Mouse (Mus musculus): ENCODE data around the gene 4933427D14Rik. TPM values are rescaled to one million over a fixed set of nuclear protein-coding genes. Genes with fewer than 3 reads are reported as not detected.

The 4933427D14Rik gene
- total RNA-seq, 1 experiment from 2014 or later, result 40.3 TPM

GRCm38 (mm10) chr11:72130021-72130420 lies 77.2 kb downstream of the 4933427D14Rik start:
- no peak for ATAC-seq (replicated peaks in 1 of 2; ENCODE audit: insufficient read depth in 1 of 2, low FRiP score in 2 of 2, low TSS enrichment in 1 of 2, low read depth in 1 of 2, poor library complexity in 2 of 2, severe bottlenecking in 2 of 2)

DNA sequence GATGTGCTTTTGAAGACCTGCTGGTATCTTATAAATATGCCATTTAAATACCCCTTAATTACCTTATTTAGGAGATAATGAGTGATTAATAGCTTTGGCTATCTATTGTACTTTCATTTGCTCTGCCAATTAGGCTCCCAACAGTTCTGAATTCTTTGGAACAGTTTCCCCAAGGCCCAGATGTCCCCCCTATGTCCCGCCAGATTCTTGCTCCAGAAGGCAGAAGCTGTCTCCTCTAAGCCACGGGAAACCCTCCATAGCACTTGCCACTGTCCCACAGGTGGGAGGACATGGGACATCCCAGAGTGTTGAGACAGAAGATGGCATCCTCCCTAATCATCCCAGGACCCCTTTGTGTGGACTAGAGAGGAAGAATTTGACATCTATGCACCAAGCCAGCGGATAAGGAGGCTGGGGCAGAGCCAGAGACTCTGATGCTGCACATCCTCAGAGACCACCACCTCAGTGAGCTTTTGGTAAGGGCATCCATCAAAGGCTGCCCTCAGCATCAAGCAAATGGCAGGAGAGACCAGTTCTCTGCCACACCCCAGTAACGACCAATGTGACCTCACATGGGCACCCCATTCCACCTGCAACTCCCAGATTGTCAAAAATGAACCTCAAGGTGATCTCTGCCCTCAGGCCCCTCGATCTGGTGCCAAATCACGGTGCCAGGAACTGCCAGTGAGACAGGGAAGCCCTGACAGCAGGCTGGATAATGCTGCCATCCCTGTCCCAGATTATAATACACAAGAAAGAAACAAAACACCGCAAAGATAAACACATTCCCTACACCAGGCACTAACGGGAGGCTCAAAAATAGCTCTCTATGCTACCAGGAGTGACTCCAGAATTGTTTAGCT lies 78.0 kb downstream of the 4933427D14Rik start:
- no peak for ATAC-seq (replicated peaks in 1 of 2; ENCODE audit: insufficient read depth in 1 of 2, low FRiP score in 2 of 2, low TSS enrichment in 1 of 2, low read depth in 1 of 2, poor library complexity in 2 of 2, severe bottlenecking in 2 of 2)

GRCm38 (mm10) chr11:72127450-72128189 lies 79.6 kb downstream of the 4933427D14Rik start:
- ATAC-seq (replicated peaks in 1 of 2; ENCODE audit: insufficient read depth in 1 of 2, low FRiP score in 2 of 2, low TSS enrichment in 1 of 2, low read depth in 1 of 2, poor library complexity in 2 of 2, severe bottlenecking in 2 of 2), result no peak

DNA sequence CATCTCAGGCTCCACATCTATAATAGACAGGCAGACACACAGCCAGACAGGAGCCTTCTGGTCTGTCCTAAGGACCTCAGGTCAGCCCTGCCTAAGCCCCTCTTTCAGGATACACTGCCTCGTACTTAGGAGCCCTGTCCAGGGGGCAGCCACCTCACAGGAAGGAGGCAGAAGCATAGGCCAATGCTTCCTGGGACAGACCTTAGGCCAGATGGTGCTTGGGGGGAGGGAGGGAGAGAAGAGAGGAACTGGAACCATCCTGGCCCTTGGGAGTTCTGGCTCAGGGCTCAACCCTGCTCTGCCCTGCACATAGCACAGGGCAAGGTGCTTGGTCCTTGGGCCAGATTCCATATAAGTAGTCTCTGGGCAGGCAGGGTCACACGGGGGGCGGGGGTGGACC lies 81.5 kb downstream of the 4933427D14Rik start:
- no peak for ATAC-seq (replicated peaks in 1 of 2; ENCODE audit: insufficient read depth in 1 of 2, low FRiP score in 2 of 2, low TSS enrichment in 1 of 2, low read depth in 1 of 2, poor library complexity in 2 of 2, severe bottlenecking in 2 of 2)

- no peak for ATAC-seq (replicated peaks in 1 of 2; ENCODE audit: insufficient read depth in 1 of 2, low FRiP score in 2 of 2, low TSS enrichment in 1 of 2, low read depth in 1 of 2, poor library complexity in 2 of 2, severe bottlenecking in 2 of 2)
These were observed 83.7 kb downstream of the 4933427D14Rik start for GRCm38 (mm10) chr11:72123531-72123930.

DNA sequence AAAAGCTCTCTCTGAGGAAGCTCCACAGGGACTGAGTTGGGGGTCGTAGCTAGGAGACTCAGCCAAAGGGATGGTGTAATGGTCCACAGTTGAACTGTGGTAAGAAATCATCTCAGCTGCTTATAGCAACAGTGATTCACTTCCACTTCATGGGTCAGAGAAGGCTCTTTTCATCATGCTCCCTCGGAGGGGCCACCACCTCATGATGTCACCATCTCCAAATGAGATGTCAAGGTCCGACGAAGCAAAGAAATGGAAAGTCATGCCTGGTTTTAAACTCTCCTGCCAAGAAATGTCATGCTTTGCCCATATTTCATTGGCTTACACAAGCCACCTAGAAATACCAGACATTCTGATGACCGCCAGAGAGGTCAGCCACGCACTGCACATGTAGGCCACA lies 86.9 kb downstream of the 4933427D14Rik start:
- ATAC-seq (replicated peaks in 1 of 2; ENCODE audit: insufficient read depth in 1 of 2, low FRiP score in 2 of 2, low TSS enrichment in 1 of 2, low read depth in 1 of 2, poor library complexity in 2 of 2, severe bottlenecking in 2 of 2), result no peak

GRCm38 (mm10) chr11:72118630-72119029 lies 88.6 kb downstream of the 4933427D14Rik start:
- no peak for ATAC-seq (replicated peaks in 1 of 2; ENCODE audit: insufficient read depth in 1 of 2, low FRiP score in 2 of 2, low TSS enrichment in 1 of 2, low read depth in 1 of 2, poor library complexity in 2 of 2, severe bottlenecking in 2 of 2)

DNA sequence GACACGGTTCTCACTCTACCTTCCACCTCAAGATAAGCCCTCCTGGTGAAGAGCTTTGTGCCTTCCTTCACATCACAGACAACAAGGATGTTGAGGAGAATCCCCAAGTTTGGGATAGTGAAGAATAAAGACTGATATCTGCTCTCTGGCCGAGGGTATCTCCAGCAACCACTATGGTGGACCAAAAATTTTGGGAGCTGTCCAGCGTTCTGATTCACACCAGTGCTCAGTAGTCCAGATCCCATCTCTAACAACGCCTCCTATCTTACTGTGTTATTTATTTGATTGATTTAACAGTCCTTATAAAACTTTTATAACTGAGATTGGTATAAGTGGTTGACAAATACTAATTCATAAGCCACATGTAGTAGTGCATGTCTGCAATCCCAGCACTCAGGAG lies 94.0 kb downstream of the 4933427D14Rik start:
- no peak for ATAC-seq (replicated peaks in 1 of 2; ENCODE audit: insufficient read depth in 1 of 2, low FRiP score in 2 of 2, low TSS enrichment in 1 of 2, low read depth in 1 of 2, poor library complexity in 2 of 2, severe bottlenecking in 2 of 2)

GRCm38 (mm10) chr11:72110726-72111125 lies 96.5 kb downstream of the 4933427D14Rik start:
- ATAC-seq (replicated peaks in 1 of 2; ENCODE audit: insufficient read depth in 1 of 2, low FRiP score in 2 of 2, low TSS enrichment in 1 of 2, low read depth in 1 of 2, poor library complexity in 2 of 2, severe bottlenecking in 2 of 2), result no peak

- ATAC-seq (replicated peaks in 1 of 2; ENCODE audit: insufficient read depth in 1 of 2, low FRiP score in 2 of 2, low TSS enrichment in 1 of 2, low read depth in 1 of 2, poor library complexity in 2 of 2, severe bottlenecking in 2 of 2), result no peak
These were observed 103.0 kb downstream of the 4933427D14Rik start for GRCm38 (mm10) chr11:72104223-72104622.

Other genes with a start within 250 kb of the 4933427D14Rik start
- 0.84 and 1.3 TPM in 2 replicates for gene Aipl1, start 169.9 kb downstream of the 4933427D14Rik start, total RNA-seq (2017)
- gene Pimreg, start 165.4 kb downstream of the 4933427D14Rik start, total RNA-seq (2017), result 18.3 and 19.3 TPM in 2 replicates
- gene Pitpnm3, start 71.7 kb downstream of the 4933427D14Rik start, total RNA-seq (2017), result not detected in 2 replicates
- 0.50 and 1.2 TPM in 2 replicates for gene Gm43951, start 619 bp downstream of the 4933427D14Rik start, total RNA-seq (2017)
- 25.6 and 33.7 TPM in 2 replicates for gene Txndc17, start 88 bp upstream of the 4933427D14Rik start, total RNA-seq (2017)
- gene Med31, start 8.1 kb upstream of the 4933427D14Rik start, total RNA-seq (2017), result 23.0 and 24.4 TPM in 2 replicates
- gene Slc13a5, start 59.8 kb upstream of the 4933427D14Rik start, total RNA-seq (2017), result not detected in 2 replicates
- 41.7 and 58.5 TPM in 2 replicates for gene Xaf1, start 94.2 kb upstream of the 4933427D14Rik start, total RNA-seq (2017)
- gene Fbxo39, start 107.0 kb upstream of the 4933427D14Rik start, total RNA-seq (2017), result not detected in 2 replicates
- gene Tekt1, start 155.0 kb upstream of the 4933427D14Rik start, total RNA-seq (2017), result not detected in 2 replicates
- 0.35 and 0.44 TPM in 2 replicates for gene Smtnl2, start 204.3 kb upstream of the 4933427D14Rik start, total RNA-seq (2017)
- not detected in 2 replicates for gene Ggt6, start 228.1 kb upstream of the 4933427D14Rik start, total RNA-seq (2017)
- 145 and 148 TPM in 2 replicates for gene Mybbp1a, start 233.9 kb upstream of the 4933427D14Rik start, total RNA-seq (2017)

All from hematopoietic stem cell, adult 5-6 weeks (primary cell).